Mouse (Mus musculus) forebrain, embryonic 15.5 days (tissue): ENCODE measurements around the gene Scfd2. TPM values are rescaled to one million over a fixed set of nuclear protein-coding genes. Genes with fewer than 3 reads are reported as not detected.
A peak's percentile ranks its signal among the peaks of the same experiment; 100 is the strongest.

ENCODE experiments used
- ATAC-seq: fragments of 200-750 bp; cut with Nextera tagmentation; replicated peaks from 2 replicates; pipeline ENCODE4 v1.8.0; 2017; ENCODE audit warnings: mild to moderate bottlenecking, moderate TSS enrichment, moderate library complexity
- H3K27ac ChIP-seq: fragments of 300-500 bp; sonication (generic); replicated peaks from 2 replicates; pipeline ENCODE4 v1.5.1; 2015; ENCODE audit warnings: mild to moderate bottlenecking, inconsistent platforms
- H3K27me3 ChIP-seq: fragments of 300-500 bp; sonication (generic); 2 replicates; pipeline ENCODE4 v1.6.1; 2015; ENCODE audit warnings: inconsistent platforms
- H3K36me3 ChIP-seq: fragments of 300-500 bp; sonication (generic); 2 replicates; pipeline ENCODE4 v1.6.1; 2015; ENCODE audit warnings: mild to moderate bottlenecking, inconsistent platforms
- H3K4me1 ChIP-seq: fragments of 300-500 bp; sonication (generic); 2 replicates; pipeline ENCODE4 v1.6.1; 2015; ENCODE audit warnings: inconsistent platforms
- H3K4me2 ChIP-seq: fragments of 300-500 bp; sonication (generic); replicated peaks from 2 replicates; pipeline ENCODE4 v1.6.1; 2015; ENCODE audit warnings: mild to moderate bottlenecking, inconsistent platforms
- H3K4me3 ChIP-seq: fragments of 300-500 bp; sonication (generic); 2 replicates; pipeline ENCODE4 v1.5.1; 2015; ENCODE audit warnings: mild to moderate bottlenecking, inconsistent platforms
- H3K9ac ChIP-seq: fragments of 300-500 bp; sonication (generic); replicated peaks from 2 replicates; pipeline ENCODE4 v1.6.1; 2015; ENCODE audit warnings: mild to moderate bottlenecking, inconsistent platforms
- H3K9me3 ChIP-seq: fragments of 300-500 bp; sonication (generic); 2 replicates; pipeline ENCODE4 v1.6.1; 2016; ENCODE audit warnings: inconsistent platforms
- WGBS: fragments of 180-500 bp; shearing (Covaris S2); methylation state at CpG from one replicate; pipeline ENCODE4 v1.1.7; 2015; ENCODE audit warnings: mixed read lengths; 5-methylcytosine and 5-hydroxymethylcytosine counted together
- polyA plus RNA-seq: library from polyadenylated mRNA; unstranded; fragments of >200 nt; fragmentation: Nextera tagmentation; extraction: Ambion mirVana; gene quantifications from 2 replicates; pipeline ENCODE4 v1.2.1, GENCODE M21; 2015

The Scfd2 gene
- polyA plus RNA-seq, 1 experiment from 2014 or later = 24.7 TPM

- H3K4me3 ChIP-seq = no peak overlapping the region
- no peaks in the 10 kb centered on the region for H3K36me3 ChIP-seq
- no peak overlapping the region for H3K9ac ChIP-seq
- H3K4me2 ChIP-seq = peak overlapping the region; percentile 7; the same call in 1 of the 2 replicates
- peak; percentile 40; the same call in 1 of the 2 replicates for ATAC-seq
- peaks cover 11% of the 10 kb centered on the region for H3K4me1 ChIP-seq
- no peaks in the 10 kb centered on the region for H3K27me3 ChIP-seq
- H3K9me3 ChIP-seq = no peaks in the 10 kb centered on the region
- no peak overlapping the region for H3K27ac ChIP-seq
- 5% methylated on average over 4 of the region's 4 CpGs for WGBS
Observed at GRCm38 (mm10) chr5:74215125-74215524, 316.4 kb downstream of the Scfd2 start.

DNA sequence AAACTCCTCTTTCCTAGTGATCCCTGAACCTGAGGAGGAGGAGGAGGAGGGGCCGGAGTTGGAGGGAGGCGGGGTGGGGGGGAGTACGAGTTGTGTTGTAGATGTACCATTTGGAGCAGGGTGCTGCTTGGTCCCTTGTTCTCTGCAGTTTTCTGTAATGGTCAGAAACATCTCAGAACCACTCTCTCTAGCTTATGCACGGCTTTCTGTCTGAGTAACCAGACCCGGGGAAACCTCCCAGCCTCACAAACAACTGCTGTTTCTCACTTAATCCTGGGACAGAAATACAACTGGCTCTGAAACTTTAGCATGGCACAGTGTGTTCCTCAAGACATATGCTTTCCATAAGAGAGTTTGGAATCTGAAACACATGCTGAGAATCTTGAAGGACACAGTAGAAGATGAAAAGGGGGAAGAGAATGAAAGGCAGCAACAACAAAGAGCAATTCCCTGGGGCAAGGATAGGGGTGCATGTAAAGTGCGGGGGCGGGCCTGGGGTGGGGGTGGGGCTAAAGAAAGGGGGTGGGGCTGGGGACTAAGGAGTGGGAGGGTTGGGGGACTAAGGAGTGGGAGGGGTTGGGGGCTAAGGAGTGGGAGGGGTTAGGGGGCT lies 317.0 kb downstream of the Scfd2 start:
- 2% methylated on average over 7 of the region's 7 CpGs for WGBS
- no peaks in the 10 kb centered on the region for H3K36me3 ChIP-seq
- H3K4me2 ChIP-seq = no peak overlapping the region
- no peak overlapping the region for H3K27ac ChIP-seq
- no peak overlapping the region for H3K9ac ChIP-seq
- peak; percentile 44; the same call in 1 of the 2 replicates for ATAC-seq
- H3K4me1 ChIP-seq = peaks cover 11% of the 10 kb centered on the region
- H3K27me3 ChIP-seq = no peaks in the 10 kb centered on the region
- no peaks in the 10 kb centered on the region for H3K9me3 ChIP-seq
- H3K4me3 ChIP-seq = no peak overlapping the region

DNA sequence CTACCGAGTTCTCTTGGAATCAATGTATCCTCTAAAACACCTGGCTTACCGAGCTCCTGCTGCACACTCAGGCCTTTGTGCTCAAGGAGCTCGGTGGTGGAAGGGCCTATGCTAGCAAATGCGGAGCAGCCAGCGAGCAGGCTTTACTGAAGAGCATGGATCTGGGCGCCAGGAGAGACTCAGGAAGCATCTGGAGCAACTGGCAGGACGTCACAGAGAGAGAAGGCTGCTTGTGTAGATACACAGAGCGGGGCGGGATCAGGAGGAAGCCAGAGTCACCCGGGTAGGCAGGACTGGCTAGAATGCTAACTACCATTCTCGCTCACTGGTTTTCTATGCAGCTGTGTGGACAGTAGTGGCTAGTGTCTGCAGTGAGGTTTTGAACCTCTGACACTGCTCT lies 320.2 kb downstream of the Scfd2 start:
- 78% methylated on average over 11 of the region's 11 CpGs for WGBS
- peaks cover 11% of the 10 kb centered on the region for H3K4me1 ChIP-seq
- no peak overlapping the region for H3K4me2 ChIP-seq
- H3K9me3 ChIP-seq = no peaks in the 10 kb centered on the region
- no peaks in the 10 kb centered on the region for H3K36me3 ChIP-seq
- no peaks in the 10 kb centered on the region for H3K27me3 ChIP-seq
- no peak overlapping the region for H3K4me3 ChIP-seq
- H3K27ac ChIP-seq = no peak overlapping the region
- no peak overlapping the region for H3K9ac ChIP-seq
- ATAC-seq = no peak

- Histone ChIP-seq H3K27me3 (no peaks in the 10 kb centered on the region), H3K4me2 (no peak overlapping the region), H3K9me3 (no peaks in the 10 kb centered on the region), H3K4me3 (no peak overlapping the region), H3K27ac (no peak overlapping the region), H3K9ac (no peak overlapping the region), H3K4me1 (peaks cover 5% of the 10 kb centered on the region; the same call in 1 of the 2 replicates), H3K36me3 (no peaks in the 10 kb centered on the region)
- WGBS = 79% methylated on average over 4 of the region's 4 CpGs
- ATAC-seq = no peak
Observed at GRCm38 (mm10) chr5:74209640-74210039, 321.9 kb downstream of the Scfd2 start.

DNA sequence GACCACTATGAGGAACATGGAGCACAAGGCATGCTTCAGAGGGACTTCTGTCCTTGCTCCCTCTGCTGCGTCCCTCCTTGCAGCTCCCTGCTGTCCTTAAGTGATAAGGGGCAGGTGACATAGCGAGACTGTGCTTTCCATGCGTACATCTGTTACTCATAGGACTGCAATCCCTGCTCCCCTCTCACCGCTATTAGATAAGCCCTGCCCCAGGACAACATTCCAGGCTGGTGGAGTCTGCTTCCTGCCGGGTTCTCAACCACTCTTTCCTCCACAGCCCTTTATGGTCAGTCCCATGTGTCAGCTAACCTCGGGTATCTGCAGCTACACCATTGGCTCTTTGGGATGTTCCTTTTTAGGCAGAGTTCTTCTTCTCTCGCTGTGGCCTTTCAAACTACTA lies 323.1 kb downstream of the Scfd2 start:
- H3K27me3 ChIP-seq = no peaks in the 10 kb centered on the region
- no peaks in the 10 kb centered on the region for H3K4me1 ChIP-seq
- 81% methylated on average over 7 of the region's 7 CpGs for WGBS
- no peaks in the 10 kb centered on the region for H3K9me3 ChIP-seq
- no peaks in the 10 kb centered on the region for H3K36me3 ChIP-seq
- no peak overlapping the region for H3K4me2 ChIP-seq
- ATAC-seq = no peak
- H3K27ac ChIP-seq = no peak overlapping the region
- no peak overlapping the region for H3K9ac ChIP-seq
- no peak overlapping the region for H3K4me3 ChIP-seq

DNA sequence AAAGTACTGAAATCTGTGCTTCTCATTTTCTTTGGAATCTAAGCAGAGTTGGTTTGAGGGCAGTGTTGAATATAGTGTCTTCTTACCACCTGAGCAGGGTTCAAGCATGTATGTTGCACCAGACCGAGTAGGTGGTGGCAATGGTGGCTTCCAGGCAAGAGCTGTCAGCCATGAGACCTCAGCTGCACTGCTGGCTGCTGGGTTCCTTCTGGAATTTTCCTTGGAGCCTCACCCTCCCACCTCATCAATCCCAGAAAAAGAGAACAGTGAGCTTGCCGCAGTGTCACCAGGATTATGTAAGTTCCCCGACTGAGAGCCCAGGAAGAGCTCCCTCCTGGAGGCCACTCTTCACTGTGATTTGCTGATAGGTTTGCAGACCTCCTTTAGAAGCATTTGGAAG lies 324.4 kb downstream of the Scfd2 start:
- Histone ChIP-seq H3K9me3 (no peaks in the 10 kb centered on the region), H3K4me1 (no peaks in the 10 kb centered on the region), H3K4me3 (no peak overlapping the region), H3K27me3 (no peaks in the 10 kb centered on the region), H3K27ac (no peak overlapping the region), H3K4me2 (no peak overlapping the region), H3K9ac (no peak overlapping the region), H3K36me3 (no peaks in the 10 kb centered on the region)
- 89% methylated on average over 3 of the region's 3 CpGs for WGBS
- ATAC-seq = no peak

- Histone ChIP-seq H3K27me3 (no peaks in the 10 kb centered on the region), H3K9ac (no peak overlapping the region), H3K4me3 (no peak overlapping the region), H3K4me1 (no peaks in the 10 kb centered on the region), H3K9me3 (no peaks in the 10 kb centered on the region), H3K36me3 (no peaks in the 10 kb centered on the region), H3K27ac (no peak overlapping the region), H3K4me2 (no peak overlapping the region)
- 89% methylated on average over 7 of the region's 7 CpGs for WGBS
- ATAC-seq = no peak
Observed at GRCm38 (mm10) chr5:74206649-74207048, 324.9 kb downstream of the Scfd2 start.

DNA sequence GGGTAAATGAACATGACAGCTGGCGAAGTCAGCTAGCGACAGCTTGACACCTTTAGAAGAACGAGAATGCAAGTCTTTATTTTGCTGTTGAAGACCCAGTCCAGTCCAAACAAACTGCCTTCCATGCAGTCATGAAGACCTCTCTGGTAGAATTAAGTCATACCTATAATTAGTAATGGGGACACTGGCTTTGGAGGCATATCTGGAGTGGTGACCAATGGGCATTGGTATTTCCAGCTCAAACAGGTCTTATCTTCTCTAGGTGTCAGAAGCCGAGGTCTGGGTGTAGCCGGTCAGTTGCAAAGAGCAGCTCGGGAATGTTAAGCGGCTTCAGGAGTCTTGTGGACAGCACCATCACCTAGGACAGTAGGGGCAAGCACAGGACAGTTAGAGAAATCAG lies 325.5 kb downstream of the Scfd2 start:
- ATAC-seq = no peak
- WGBS = 87% methylated on average over 7 of the region's 7 CpGs

GRCm38 (mm10) chr5:74205509-74205908 lies 326.1 kb downstream of the Scfd2 start:
- H3K27ac ChIP-seq = no peak overlapping the region
- no peak for ATAC-seq
- no peak overlapping the region for H3K9ac ChIP-seq
- no peaks in the 10 kb centered on the region for H3K4me1 ChIP-seq
- no peak overlapping the region for H3K4me3 ChIP-seq
- H3K9me3 ChIP-seq = no peaks in the 10 kb centered on the region
- 34% methylated on average over 8 of the region's 8 CpGs for WGBS
- no peaks in the 10 kb centered on the region for H3K27me3 ChIP-seq
- H3K36me3 ChIP-seq = no peaks in the 10 kb centered on the region
- H3K4me2 ChIP-seq = no peak overlapping the region

More for the DNA sequence above, 325.5 kb downstream of the Scfd2 start:
- no peak overlapping the region for H3K27ac ChIP-seq
- no peaks in the 10 kb centered on the region for H3K27me3 ChIP-seq
- no peaks in the 10 kb centered on the region for H3K9me3 ChIP-seq
- H3K4me1 ChIP-seq = no peaks in the 10 kb centered on the region
- no peak overlapping the region for H3K4me2 ChIP-seq
- H3K9ac ChIP-seq = no peak overlapping the region
- no peaks in the 10 kb centered on the region for H3K36me3 ChIP-seq
- H3K4me3 ChIP-seq = no peak overlapping the region

GRCm38 (mm10) chr5:74204465-74204864 lies 327.1 kb downstream of the Scfd2 start:
- 73% methylated on average over 5 of the region's 5 CpGs for whole genome bisulfite sequencing
- no peaks in the 10 kb centered on the region for H3K4me1 ChIP-seq
- no peak for ATAC-seq
- H3K4me3 ChIP-seq = no peak overlapping the region
- no peak overlapping the region for H3K4me2 ChIP-seq
- H3K36me3 ChIP-seq = no peaks in the 10 kb centered on the region
- H3K9ac ChIP-seq = no peak overlapping the region
- H3K9me3 ChIP-seq = no peaks in the 10 kb centered on the region
- no peaks in the 10 kb centered on the region for H3K27me3 ChIP-seq
- H3K27ac ChIP-seq = no peak overlapping the region

DNA sequence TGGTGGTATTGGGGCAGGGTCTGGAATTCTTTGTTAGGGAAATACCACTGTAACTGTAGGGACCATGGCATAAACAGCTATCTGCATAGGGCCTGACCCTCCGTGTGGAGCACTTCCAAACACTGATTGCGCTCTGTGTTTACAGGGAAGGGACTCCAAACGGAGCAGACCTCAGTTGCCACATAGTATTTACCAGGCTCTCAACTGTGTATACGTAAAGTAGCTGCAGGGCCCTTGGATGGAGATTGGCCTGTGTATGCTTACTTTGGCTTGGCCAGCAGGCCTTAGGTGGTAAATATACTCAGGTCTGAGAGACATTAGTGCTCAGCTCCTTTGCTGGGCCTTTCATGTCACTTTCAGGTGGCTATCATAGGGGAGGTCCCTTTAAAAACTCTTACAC lies 329.0 kb downstream of the Scfd2 start:
- no peaks in the 10 kb centered on the region for H3K9me3 ChIP-seq
- H3K27ac ChIP-seq = no peak overlapping the region
- no peaks in the 10 kb centered on the region for H3K36me3 ChIP-seq
- peaks cover 11% of the 10 kb centered on the region for H3K4me1 ChIP-seq
- WGBS = 82% methylated on average over 4 of the region's 4 CpGs
- ATAC-seq = no peak
- H3K27me3 ChIP-seq = no peaks in the 10 kb centered on the region
- H3K9ac ChIP-seq = no peak overlapping the region
- H3K4me2 ChIP-seq = no peak overlapping the region
- no peak overlapping the region for H3K4me3 ChIP-seq

DNA sequence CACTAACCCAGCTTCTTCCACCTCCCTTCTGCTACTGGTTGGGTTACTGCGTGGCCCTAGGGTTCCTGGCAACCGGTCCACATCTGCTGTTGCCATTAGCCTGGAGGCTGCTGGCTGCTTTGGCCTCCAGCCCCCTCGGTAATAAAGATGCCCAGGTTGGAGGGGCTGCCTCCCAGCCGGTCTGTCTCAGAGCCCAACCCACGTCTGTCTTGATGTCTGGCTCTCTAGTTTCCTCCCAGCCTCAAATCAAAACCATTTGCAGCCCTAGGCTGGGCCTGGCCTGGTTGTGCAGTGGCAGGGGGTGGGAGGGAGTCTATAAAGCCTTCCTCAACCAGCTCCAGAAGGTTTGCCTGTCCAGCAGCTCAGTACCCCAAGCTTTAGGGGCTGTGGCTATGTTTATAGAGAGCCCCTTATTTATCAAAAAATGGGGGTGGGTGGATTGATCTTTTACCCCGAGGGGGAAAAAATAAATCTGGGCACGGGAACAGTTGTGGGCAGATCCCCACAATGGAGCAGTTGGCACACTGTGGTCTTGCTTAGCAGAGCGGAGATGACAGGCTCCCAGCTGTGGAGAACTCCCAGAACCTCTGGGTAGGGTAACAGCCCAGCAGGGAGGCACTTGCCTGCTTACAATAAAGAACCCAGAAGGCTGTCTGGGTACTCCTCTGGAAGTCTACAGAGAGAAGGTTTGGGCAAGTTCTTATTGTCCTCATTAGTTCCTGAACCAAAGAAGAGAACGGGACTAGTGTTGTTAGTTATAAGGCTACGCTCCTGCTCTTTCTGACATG lies 329.8 kb downstream of the Scfd2 start:
- H3K9me3 ChIP-seq = no peaks in the 10 kb centered on the region
- no peak overlapping the region for H3K9ac ChIP-seq
- no peak for ATAC-seq
- no peaks in the 10 kb centered on the region for H3K36me3 ChIP-seq
- H3K27ac ChIP-seq = no peak overlapping the region
- H3K27me3 ChIP-seq = no peaks in the 10 kb centered on the region
- H3K4me2 ChIP-seq = no peak overlapping the region
- WGBS = 69% methylated on average over 10 of the region's 10 CpGs
- peaks cover 18% of the 10 kb centered on the region for H3K4me1 ChIP-seq
- no peak overlapping the region for H3K4me3 ChIP-seq
